Mouse (Mus musculus) stomach, embryonic 14.5 days (tissue): ENCODE results near the gene Rspry1. TPM values are rescaled to one million over a fixed set of nuclear protein-coding genes. Genes with fewer than 3 reads are reported as not detected.

Source experiments
- ATAC-seq: fragments of 200-750 bp; cut with Nextera tagmentation; 2 replicates; pipeline ENCODE4 v1.8.0; 2017; ENCODE audit warnings: low read depth, moderate TSS enrichment; ENCODE audit not compliant: insufficient number of reproducible peaks, insufficient read depth, low FRiP score
- H3K27ac ChIP-seq: fragments of 300-500 bp; sonication (generic); 2 replicates; pipeline ENCODE4 v1.5.1; 2014; ENCODE audit warnings: mild to moderate bottlenecking, low read length, moderate library complexity, mixed read lengths
- H3K27me3 ChIP-seq: fragments of 300-500 bp; sonication (generic); 2 replicates; pipeline ENCODE4 v1.6.1; 2014; ENCODE audit warnings: low read length, control low read depth, mixed read lengths; ENCODE audit not compliant: control insufficient read depth, insufficient read depth
- H3K36me3 ChIP-seq: fragments of 300-500 bp; sonication (generic); 2 replicates; pipeline ENCODE4 v1.6.1; 2014; ENCODE audit warnings: mild to moderate bottlenecking, control low read depth, low read length, moderate library complexity, mixed read lengths; ENCODE audit not compliant: control insufficient read depth, insufficient read depth
- H3K4me1 ChIP-seq: fragments of 300-500 bp; sonication (generic); 2 replicates; pipeline ENCODE4 v1.6.1; 2014; ENCODE audit warnings: low read length, control low read depth, mixed read lengths; ENCODE audit not compliant: control insufficient read depth, insufficient read depth
- H3K4me2 ChIP-seq: fragments of 300-500 bp; sonication (generic); replicated peaks from 2 replicates; pipeline ENCODE4 v1.6.1; 2014; ENCODE audit warnings: low read depth, low read length, control low read depth
- H3K4me3 ChIP-seq: fragments of 300-500 bp; sonication (generic); 2 replicates; pipeline ENCODE4 v1.5.1; 2014; ENCODE audit warnings: low read depth, low read length, control low read depth
- H3K9ac ChIP-seq: fragments of 300-500 bp; sonication (generic); replicated peaks from 2 replicates; pipeline ENCODE4 v1.6.1; 2014; ENCODE audit warnings: low read depth, mild to moderate bottlenecking, control low read depth, low read length, moderate library complexity, mixed read lengths
- H3K9me3 ChIP-seq: fragments of 300-500 bp; sonication (generic); 2 replicates; pipeline ENCODE4 v1.6.1; 2016; ENCODE audit warnings: low read depth, low read length, control low read depth; ENCODE audit not compliant: control insufficient read depth
- WGBS: fragments of 180-500 bp; shearing (Covaris S2); extraction: QIAGEN DNeasy Blood & Tissue Kit; methylation state at CpG from one replicate; pipeline ENCODE4 v1.1.7; 2014; 5-methylcytosine and 5-hydroxymethylcytosine counted together
- polyA plus RNA-seq: library from polyadenylated mRNA; unstranded; fragments of >200 nt; fragmentation: Nextera tagmentation; extraction: Ambion mirVana; gene quantifications from 2 replicates; pipeline ENCODE4 v1.2.1, GENCODE M21; 2014

The Rspry1 gene
- polyA plus RNA-seq, 1 experiment from 2014 or later = 35.2 TPM

- 71% methylated on average over 9 of the region's 9 CpGs for WGBS
- no peak overlapping the region for H3K9ac ChIP-seq
- no peak overlapping the region for H3K27ac ChIP-seq
- ATAC-seq = no peak
- no peaks in the 10 kb centered on the region for H3K27me3 ChIP-seq
- no peaks in the 10 kb centered on the region for H3K36me3 ChIP-seq
- H3K4me3 ChIP-seq = no peak overlapping the region
- 0 out of 2 replicates have a peak, but pooled peaks cover 3% of the 10 kb centered on the region for H3K4me1 ChIP-seq
- no peaks in the 10 kb centered on the region for H3K9me3 ChIP-seq
- no peak overlapping the region for H3K4me2 ChIP-seq
Measured at GRCm38 (mm10) chr8:94706732-94707395, 105.1 kb downstream of the Rspry1 start.

Other genes with a start within 250 kb of the Rspry1 start
- 93.1 and 101 TPM in 2 replicates for gene Herpud1, start 215.5 kb upstream of the Rspry1 start, polyA plus RNA-seq
- 0.29 and 1.4 TPM in 2 replicates for gene Nlrc5, start 167.6 kb upstream of the Rspry1 start, polyA plus RNA-seq
- 12.2 and 14.9 TPM in 2 replicates for gene Cpne2, start 68.9 kb upstream of the Rspry1 start, polyA plus RNA-seq
- 57.1 and 72.0 TPM in 2 replicates for gene Fam192a, start 60 bp downstream of the Rspry1 start, polyA plus RNA-seq
- 49.7 and 60.6 TPM in 2 replicates for gene Arl2bp, start 64.7 kb downstream of the Rspry1 start, polyA plus RNA-seq
- 65.6 and 70.4 TPM in 2 replicates for gene Pllp, start 94.3 kb downstream of the Rspry1 start, polyA plus RNA-seq
- gene Ccl22, start 143.7 kb downstream of the Rspry1 start, polyA plus RNA-seq = not detected in 2 replicates
- 7.4 and 11.1 TPM in 2 replicates for gene Cx3cl1, start 170.1 kb downstream of the Rspry1 start, polyA plus RNA-seq
- 0.56 TPM in 1 of 2 replicates, not detected in the other for gene Ccl17, start 208.5 kb downstream of the Rspry1 start, polyA plus RNA-seq
- gene Coq9, start 236.4 kb downstream of the Rspry1 start, polyA plus RNA-seq = 73.2 and 80.4 TPM in 2 replicates
- 90.0 and 96.2 TPM in 2 replicates for gene Ciapin1, start 236.4 kb downstream of the Rspry1 start, polyA plus RNA-seq